Mouse (Mus musculus) lung, embryonic 16.5 days (tissue): ENCODE results near the gene Lexm. TPM values are rescaled to one million over a fixed set of nuclear protein-coding genes. Genes with fewer than 3 reads are reported as not detected.

Experiments
- ATAC-seq: fragments of 200-750 bp; cut with Nextera tagmentation; 2 replicates; pipeline ENCODE4 v1.8.0; 2017; ENCODE audit warnings: low read depth, mild to moderate bottlenecking, moderate library complexity
- H3K27ac ChIP-seq: fragments of 300-500 bp; sonication (generic); 2 replicates; pipeline ENCODE4 v1.5.1; 2014; ENCODE audit warnings: mild to moderate bottlenecking, control low read depth, low read length
- H3K27me3 ChIP-seq: fragments of 300-500 bp; sonication (generic); 2 replicates; pipeline ENCODE4 v1.6.1; 2014; ENCODE audit warnings: low read depth, low read length, mixed read lengths; ENCODE audit not compliant: control insufficient read depth, insufficient read depth
- H3K36me3 ChIP-seq: fragments of 300-500 bp; sonication (generic); 2 replicates; pipeline ENCODE4 v1.6.1; 2014; ENCODE audit warnings: low read length; ENCODE audit not compliant: control insufficient read depth, insufficient read depth
- H3K4me1 ChIP-seq: fragments of 300-500 bp; sonication (generic); replicated peaks from 2 replicates; pipeline ENCODE4 v1.6.1; 2014; ENCODE audit warnings: low read length, mixed read lengths; ENCODE audit not compliant: control insufficient read depth, insufficient read depth
- H3K4me2 ChIP-seq: fragments of 300-500 bp; sonication (generic); 2 replicates; pipeline ENCODE4 v1.6.1; 2014; ENCODE audit warnings: low read depth, low read length, control low read depth
- H3K4me3 ChIP-seq: fragments of 300-500 bp; sonication (generic); 2 replicates; pipeline ENCODE4 v1.5.1; 2014; ENCODE audit warnings: mild to moderate bottlenecking, low read length, control low read depth
- H3K9ac ChIP-seq: fragments of 300-500 bp; sonication (generic); 2 replicates; pipeline ENCODE4 v1.6.1; 2014; ENCODE audit warnings: low read length, control low read depth
- H3K9me3 ChIP-seq: fragments of 300-500 bp; sonication (generic); 2 replicates; pipeline ENCODE4 v1.6.1; 2016; ENCODE audit warnings: low read length; ENCODE audit not compliant: control insufficient read depth
- WGBS: fragments of 180-500 bp; shearing (Covaris S2); extraction: QIAGEN DNeasy Blood & Tissue Kit; methylation state at CpG from one replicate; pipeline ENCODE4 v1.1.7; 2014; 5-methylcytosine and 5-hydroxymethylcytosine counted together
- polyA plus RNA-seq: library from polyadenylated mRNA; unstranded; fragments of >200 nt; fragmentation: Nextera tagmentation; extraction: Ambion mirVana; gene quantifications from 2 replicates; pipeline ENCODE4 v1.2.1, GENCODE M21; 2015

Lexm gene
- polyA plus RNA-seq, result not detected in 2 replicates

DNA sequence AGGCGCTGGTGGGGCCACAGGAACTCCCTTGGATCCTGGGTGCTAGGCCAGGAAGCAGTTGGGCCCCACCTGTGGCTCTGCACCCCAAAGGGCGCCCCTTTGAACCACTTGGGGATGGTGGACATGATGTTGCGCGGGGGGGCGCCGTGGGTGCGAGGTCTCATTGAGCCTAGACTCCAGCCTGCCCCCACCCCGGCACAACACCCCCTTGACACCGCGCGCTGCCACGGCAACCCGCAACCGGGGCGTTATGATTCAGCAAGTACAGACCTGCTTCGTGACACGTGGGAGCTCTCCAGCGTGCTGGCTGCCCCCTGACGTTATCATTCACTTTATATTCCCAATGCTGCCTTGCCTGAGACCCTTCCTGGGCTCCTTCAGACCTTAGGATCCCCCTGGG lies at the start of gene Lexm:
TSS of gene Lexm (minus strand) at position 186 of the 400 bp plus-strand sequence.
- under 1% methylated on average over 19 of the region's 19 CpGs for WGBS
- Histone ChIP-seq H3K4me3 (no peak within 1 kb of the TSS), H3K4me2 (no peak within 1 kb of the TSS; the same call in 1 of the 2 replicates), H3K9me3 (no peaks in the 10 kb centered on the region), H3K27ac (no peak within 1 kb of the TSS), H3K27me3 (peaks cover under 1% of the 10 kb centered on the region; the same call in 1 of the 2 replicates), H3K4me1 (no peaks in the 10 kb centered on the region), H3K36me3 (no peaks in the 10 kb centered on the region), H3K9ac (no peak within 1 kb of the TSS)
- ATAC-seq, result peak; percentile 22; the same call in 1 of the 2 replicates

DNA sequence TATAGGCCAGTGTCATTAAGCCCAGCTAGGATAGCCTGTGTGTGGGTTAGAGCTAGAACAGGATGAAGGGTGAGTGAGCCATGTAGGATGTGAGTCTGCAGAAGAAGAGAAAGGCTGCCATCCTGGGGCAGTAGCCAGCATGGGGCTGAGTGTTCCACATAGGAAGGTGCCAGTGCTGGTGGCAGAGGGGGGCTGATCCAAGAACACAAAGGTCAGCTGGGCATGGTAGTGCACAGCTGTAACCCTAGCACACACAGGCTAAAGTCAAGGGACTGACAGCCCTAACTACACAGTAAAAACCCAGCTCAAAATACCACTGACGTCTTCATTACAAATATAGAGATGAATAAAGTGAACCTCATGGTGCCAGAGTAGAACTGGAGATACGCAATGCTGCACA lies 49.5 kb upstream of the Lexm start:
- peaks cover 73% of the 10 kb centered on the region for H3K36me3 ChIP-seq
- no peak overlapping the region for H3K27ac ChIP-seq
- H3K27me3 ChIP-seq, result no peaks in the 10 kb centered on the region
- no peaks in the 10 kb centered on the region for H3K4me1 ChIP-seq
- no peak overlapping the region for H3K4me3 ChIP-seq
- no peaks in the 10 kb centered on the region for H3K9me3 ChIP-seq
- no peak overlapping the region for H3K9ac ChIP-seq
- ATAC-seq, result no peak
- WGBS, result 84% methylated on average over 2 of the region's 2 CpGs
- no peak overlapping the region for H3K4me2 ChIP-seq

DNA sequence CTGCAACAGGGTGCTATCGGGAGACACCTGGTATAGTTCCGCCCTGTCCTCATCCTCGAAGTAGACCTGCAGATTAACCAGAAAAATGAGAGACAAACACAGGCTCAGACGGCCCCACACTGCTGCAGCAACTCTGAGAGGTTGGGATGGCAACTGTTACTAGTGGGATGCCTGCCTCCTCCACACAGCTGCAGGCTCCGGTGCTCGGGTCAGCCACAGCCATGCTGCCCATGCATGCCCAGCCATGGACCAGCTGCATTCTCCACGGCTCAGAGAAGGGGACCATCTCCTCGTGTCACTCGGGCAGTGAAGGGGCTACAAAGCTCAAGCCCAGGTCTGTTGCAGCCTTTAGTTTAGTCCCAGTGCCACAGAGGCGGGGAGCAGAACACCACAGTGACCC lies 48.6 kb upstream of the Lexm start:
- 93% methylated on average over 10 of the region's 10 CpGs for WGBS
- Histone ChIP-seq H3K4me3 (no peak overlapping the region), H3K4me2 (no peak overlapping the region), H3K9ac (no peak overlapping the region), H3K36me3 (peaks cover 69% of the 10 kb centered on the region), H3K27ac (no peak overlapping the region), H3K27me3 (no peaks in the 10 kb centered on the region), H3K4me1 (no peaks in the 10 kb centered on the region), H3K9me3 (no peaks in the 10 kb centered on the region)
- ATAC-seq, result no peak

DNA sequence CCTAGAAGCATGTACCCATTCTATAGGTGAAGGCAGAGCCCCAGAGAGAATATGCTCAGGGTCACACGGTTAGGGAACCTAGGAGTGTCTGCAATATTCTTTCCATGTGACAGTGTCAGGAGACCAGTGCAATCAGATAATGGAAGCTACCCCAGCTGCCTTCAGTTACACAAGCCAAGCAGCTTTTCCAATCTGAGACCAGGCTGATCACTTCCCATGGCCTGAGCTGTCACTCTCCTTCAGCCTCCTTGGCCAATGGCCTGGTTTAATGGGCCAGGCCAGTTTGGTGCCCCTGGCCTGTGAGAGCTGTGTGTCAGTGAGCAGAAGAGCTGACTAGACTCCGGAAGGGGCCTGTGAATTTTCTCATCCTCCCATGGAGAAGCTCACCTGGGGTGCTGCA lies 48.2 kb upstream of the Lexm start:
- ATAC-seq, result no peak
- WGBS, result 93% methylated on average over 2 of the region's 2 CpGs
- no peak overlapping the region for H3K4me3 ChIP-seq

DNA sequence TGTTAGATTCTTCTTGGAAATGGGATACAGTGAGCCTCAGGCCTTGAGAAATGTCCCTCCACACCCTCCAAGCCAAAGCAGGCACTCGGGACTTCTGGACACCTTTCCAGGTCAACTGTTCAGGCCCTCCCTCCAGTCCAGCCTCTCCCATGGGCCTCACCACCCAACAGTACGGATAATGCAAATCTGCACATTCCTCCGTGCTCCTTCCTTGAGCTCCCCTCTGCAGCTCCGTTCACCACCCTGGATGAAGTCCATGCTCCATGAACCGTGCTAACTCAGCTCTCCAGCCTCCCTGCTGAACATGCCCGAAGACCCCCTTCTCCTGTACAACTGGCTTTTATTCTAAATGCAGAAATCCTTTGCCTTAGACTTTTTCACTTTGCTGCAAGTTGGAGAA lies 47.7 kb upstream of the Lexm start:
- ATAC-seq, result no peak
- H3K27me3 ChIP-seq, result no peaks in the 10 kb centered on the region
- H3K4me1 ChIP-seq, result no peaks in the 10 kb centered on the region
- H3K27ac ChIP-seq, result no peak overlapping the region
- WGBS, result 87% methylated on average over 6 of the region's 6 CpGs
- H3K4me2 ChIP-seq, result no peak overlapping the region
- H3K36me3 ChIP-seq, result peaks cover 67% of the 10 kb centered on the region
- H3K9ac ChIP-seq, result no peak overlapping the region
- H3K9me3 ChIP-seq, result no peaks in the 10 kb centered on the region
- H3K4me3 ChIP-seq, result no peak overlapping the region

More for the DNA sequence above, 48.2 kb upstream of the Lexm start:
- no peaks in the 10 kb centered on the region for H3K9me3 ChIP-seq
- H3K9ac ChIP-seq, result no peak overlapping the region
- H3K27me3 ChIP-seq, result no peaks in the 10 kb centered on the region
- no peak overlapping the region for H3K27ac ChIP-seq
- peaks cover 67% of the 10 kb centered on the region for H3K36me3 ChIP-seq
- H3K4me1 ChIP-seq, result no peaks in the 10 kb centered on the region
- H3K4me2 ChIP-seq, result no peak overlapping the region

DNA sequence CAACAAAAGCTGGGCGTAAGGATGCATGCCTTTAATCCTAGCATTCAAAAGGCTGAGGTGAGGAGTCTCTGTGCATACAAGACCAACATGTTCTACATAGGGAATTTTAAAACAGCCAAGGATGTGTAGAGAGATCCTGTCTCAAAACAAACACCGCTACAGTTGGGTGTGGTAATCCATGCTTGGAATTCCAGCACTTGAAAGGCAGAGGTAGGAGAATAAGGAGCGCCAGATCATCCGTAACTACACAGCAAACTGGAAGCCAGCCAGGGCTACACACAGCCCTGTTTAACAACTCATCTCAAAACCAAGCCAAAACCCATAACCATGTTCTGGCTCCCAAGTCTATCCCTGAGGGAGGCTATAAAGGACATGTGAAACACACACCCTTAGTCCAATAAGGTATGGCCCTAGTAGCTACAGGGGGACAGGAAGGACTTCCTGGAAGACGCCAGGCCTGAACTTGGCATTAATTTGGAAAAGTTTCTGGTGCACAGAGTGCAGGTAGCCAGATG lies 47.0 kb upstream of the Lexm start:
- H3K27me3 ChIP-seq, result no peaks in the 10 kb centered on the region
- H3K27ac ChIP-seq, result no peak overlapping the region
- H3K9me3 ChIP-seq, result no peaks in the 10 kb centered on the region
- ATAC-seq, result no peak
- H3K36me3 ChIP-seq, result peaks cover 62% of the 10 kb centered on the region
- H3K4me3 ChIP-seq, result no peak overlapping the region
- H3K9ac ChIP-seq, result no peak overlapping the region
- H3K4me2 ChIP-seq, result no peak overlapping the region
- 85% methylated on average over 5 of the region's 5 CpGs for WGBS
- no peaks in the 10 kb centered on the region for H3K4me1 ChIP-seq

DNA sequence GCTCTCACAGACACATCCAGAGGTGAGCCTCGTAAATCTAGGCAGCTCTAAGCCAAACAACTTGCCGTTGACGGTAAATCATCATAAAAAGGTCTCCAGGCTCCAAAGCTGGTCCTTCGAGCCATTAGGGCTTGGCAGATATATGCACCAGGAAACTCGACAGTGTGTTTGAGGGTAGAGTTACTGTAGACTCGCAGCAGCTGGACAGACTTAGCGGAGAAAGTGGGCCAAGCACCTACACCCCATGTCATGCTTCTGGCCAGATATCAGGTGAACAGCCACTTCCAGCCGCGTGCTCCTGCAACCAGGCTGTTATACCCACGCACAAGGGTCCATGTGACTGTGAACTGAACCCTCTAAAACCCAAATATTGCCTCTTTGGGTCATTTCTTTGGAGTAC lies 38.6 kb upstream of the Lexm start:
- Histone ChIP-seq H3K27me3 (no peaks in the 10 kb centered on the region), H3K4me3 (no peak overlapping the region), H3K9ac (no peak overlapping the region), H3K4me2 (no peak overlapping the region), H3K27ac (no peak overlapping the region), H3K4me1 (peaks cover 6% of the 10 kb centered on the region), H3K9me3 (no peaks in the 10 kb centered on the region), H3K36me3 (peaks cover 19% of the 10 kb centered on the region)
- no peak for ATAC-seq
- WGBS, result 84% methylated on average over 10 of the region's 10 CpGs

DNA sequence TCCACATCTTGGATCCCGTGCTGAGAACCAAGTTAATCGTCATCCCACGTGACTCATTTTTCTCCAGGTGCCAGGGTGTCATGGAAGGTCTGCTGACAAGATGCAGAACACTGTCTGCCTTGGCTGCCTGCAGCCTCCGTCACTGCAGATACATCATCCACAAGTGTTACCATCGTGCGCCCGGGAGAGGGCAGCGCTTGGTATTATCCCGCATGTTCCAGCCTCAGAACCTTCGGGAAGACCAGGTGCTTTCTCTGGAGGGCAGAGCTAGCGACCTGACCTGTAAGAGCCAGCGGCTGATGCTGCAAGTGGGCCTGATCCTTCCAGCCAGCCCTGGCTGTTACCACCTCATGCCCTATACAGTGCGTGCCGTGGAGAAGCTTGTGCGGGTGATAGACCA lies 36.0 kb upstream of the Lexm start:
- WGBS, result 93% methylated on average over 15 of the region's 15 CpGs
- ATAC-seq, result no peak
- no peak overlapping the region for H3K9ac ChIP-seq

DNA sequence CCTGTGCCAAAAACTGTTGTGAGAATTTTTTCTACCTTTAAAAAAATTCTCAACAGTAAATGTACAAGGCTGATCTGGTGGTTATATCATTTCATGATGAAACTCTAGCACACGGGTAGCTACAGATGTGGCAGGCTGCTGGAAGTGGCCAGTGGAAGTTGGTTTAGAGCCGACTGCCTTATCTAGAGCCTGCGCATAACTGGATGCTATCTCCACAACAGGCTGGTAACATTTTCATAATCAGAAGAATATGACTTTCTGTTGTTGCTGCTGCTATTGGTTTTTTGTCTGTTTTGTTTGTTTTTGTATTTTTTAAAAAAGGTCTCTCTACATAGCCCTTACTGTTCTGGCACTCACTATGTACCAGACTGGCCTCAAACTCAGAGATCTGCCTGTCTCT lies 35.5 kb upstream of the Lexm start:
- H3K4me1 ChIP-seq, result peaks cover 6% of the 10 kb centered on the region
- no peak overlapping the region for H3K4me3 ChIP-seq
- H3K27me3 ChIP-seq, result no peaks in the 10 kb centered on the region; the same call in 1 of the 2 replicates
- H3K27ac ChIP-seq, result no peak overlapping the region
- H3K9ac ChIP-seq, result no peak overlapping the region
- H3K4me2 ChIP-seq, result no peak overlapping the region
- no peak for ATAC-seq
- no peaks in the 10 kb centered on the region for H3K9me3 ChIP-seq
- WGBS, result 91% methylated on average over 3 of the region's 3 CpGs
- H3K36me3 ChIP-seq, result peaks cover 9% of the 10 kb centered on the region; the same call in 1 of the 2 replicates

More for the DNA sequence above, 36.0 kb upstream of the Lexm start:
- Histone ChIP-seq H3K27ac (no peak overlapping the region), H3K9me3 (no peaks in the 10 kb centered on the region), H3K36me3 (peaks cover 11% of the 10 kb centered on the region), H3K27me3 (no peaks in the 10 kb centered on the region), H3K4me2 (no peak overlapping the region), H3K4me1 (peaks cover 6% of the 10 kb centered on the region), H3K4me3 (no peak overlapping the region)
